In the genomic region with DNA sequence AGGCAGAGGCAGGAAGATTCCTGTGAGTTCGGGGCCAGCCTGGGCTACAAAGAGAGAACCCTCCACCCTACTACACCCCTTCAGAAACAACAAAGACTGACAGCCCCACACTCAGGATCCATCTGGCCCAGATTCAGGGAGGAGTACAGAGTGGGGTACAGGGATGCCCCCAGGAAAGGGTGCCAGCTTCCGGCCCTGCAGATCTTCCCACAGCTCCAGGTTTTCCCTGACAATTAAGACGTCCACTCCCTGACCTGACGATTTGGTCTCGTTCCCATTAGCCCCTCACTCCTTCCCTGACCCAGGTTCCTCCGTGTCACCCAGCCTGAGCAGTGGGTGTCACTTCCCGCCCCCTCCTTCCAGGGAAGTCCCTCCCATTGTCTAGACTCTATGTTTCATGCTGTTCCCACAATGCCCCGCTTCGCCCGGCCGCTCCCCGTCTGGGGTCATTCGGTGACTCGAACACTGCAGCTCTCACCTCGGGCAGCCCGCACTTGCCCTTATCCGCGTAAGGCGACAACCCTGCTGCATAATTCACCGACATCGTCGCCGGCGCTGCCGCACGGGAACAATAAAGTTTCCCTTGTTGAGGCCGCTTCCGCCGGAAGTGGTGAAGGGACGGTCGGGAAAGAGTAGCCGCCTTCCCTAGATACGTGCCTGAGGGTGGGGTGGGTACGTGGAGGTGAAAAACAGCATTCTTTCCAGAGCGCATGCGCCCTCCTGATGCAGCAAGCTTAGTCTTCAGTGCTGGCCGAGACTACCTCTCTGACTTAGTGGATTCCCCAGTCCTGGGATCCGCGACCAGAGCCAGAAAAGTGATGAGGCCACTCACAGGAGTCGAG, we compare ENCODE assay signal across 8 mouse cellular contexts. TPM values are rescaled to one million over a fixed set of nuclear protein-coding genes. Genes with fewer than 3 reads are reported as not detected.
DNase-seq lines count a peak whose midpoint lies in the region; ATAC-seq and TF ChIP-seq lines count a peak whose summit lies in the region.

A gene (minus strand): TSS at position 804 of the 842 bp plus-strand sequence.

- ATAC-seq in CD4-positive, CD25-positive, alpha-beta regulatory T cell, adult 4 months, result peak; percentile 95
- ATAC-seq in heart, embryonic 15.5 days (replicated peaks; ENCODE audit: insufficient number of reproducible peaks, insufficient read depth, low FRiP score, low read depth), result peak; percentile 91
- ATAC-seq in liver, embryonic 14.5 days (ENCODE audit: insufficient read depth), result peak; percentile 92
- peak; percentile 88 for ATAC-seq in neural tube, embryonic 11.5 days (ENCODE audit: insufficient read depth, low FRiP score, low TSS enrichment)
- peak; percentile 93 for ATAC-seq in stomach, postnatal 0 days (ENCODE audit: low FRiP score, low TSS enrichment)

- peak within 1 kb of the TSS; percentile 89 for H3K4me2 ChIP-seq in heart, embryonic 15.5 days
- peak within 1 kb of the TSS; percentile 93 for H3K4me2 ChIP-seq in liver, embryonic 14.5 days (ENCODE audit: low read depth)
- H3K4me2 ChIP-seq in neural tube, embryonic 11.5 days (ENCODE audit: low read depth), result peak within 1 kb of the TSS; percentile 78
- H3K4me2 ChIP-seq in stomach, postnatal 0 days (replicated peaks; ENCODE audit: low read depth), result peak within 1 kb of the TSS; percentile 81

- H3K27ac ChIP-seq in forebrain, embryonic 10.5 days, result peak within 1 kb of the TSS; percentile 91
- peak within 1 kb of the TSS; percentile 83 for H3K27ac ChIP-seq in heart, embryonic 15.5 days
- peak within 1 kb of the TSS; percentile 88 for H3K27ac ChIP-seq in liver, embryonic 14.5 days
- peak within 1 kb of the TSS; percentile 39 for H3K27ac ChIP-seq in neural tube, embryonic 11.5 days (ENCODE audit: low read depth, low read length)
- H3K27ac ChIP-seq in stomach, postnatal 0 days (replicated peaks), result peak within 1 kb of the TSS; percentile 86

- H3K4me1 ChIP-seq in forebrain, embryonic 10.5 days, result peaks cover 28% of the 10 kb centered on the region
- peaks cover 15% of the 10 kb centered on the region for H3K4me1 ChIP-seq in heart, embryonic 15.5 days (replicated peaks)
- peaks cover 10 to 18% of the 10 kb centered on the region in 2 experiments for H3K4me1 ChIP-seq in liver, embryonic 14.5 days (replicated peaks; ENCODE audit: control insufficient read depth in 2 of 2, insufficient read depth in 2 of 2, low read length in 1 of 2)
- 0 out of 2 replicates have a peak, but pooled peaks cover 4% of the 10 kb centered on the region for H3K4me1 ChIP-seq in neural tube, embryonic 11.5 days (ENCODE audit: control insufficient read depth, insufficient read depth, low read length)
- H3K4me1 ChIP-seq in stomach, postnatal 0 days (replicated peaks; ENCODE audit: control insufficient read depth, insufficient read depth), result peaks cover 6% of the 10 kb centered on the region

- 0 out of 2 replicates have a peak, but pooled peaks cover 6% of the 10 kb centered on the region for H3K27me3 ChIP-seq in forebrain, embryonic 10.5 days (ENCODE audit: poor library complexity, severe bottlenecking)
- H3K27me3 ChIP-seq in heart, embryonic 15.5 days, result no peaks in the 10 kb centered on the region
- no peaks in the 10 kb centered on the region for H3K27me3 ChIP-seq in liver, embryonic 14.5 days (ENCODE audit: control insufficient read depth, insufficient read depth, low read length)
- no peaks in the 10 kb centered on the region for H3K27me3 ChIP-seq in neural tube, embryonic 11.5 days (ENCODE audit: control insufficient read depth, insufficient read depth, low read length)
- H3K27me3 ChIP-seq in stomach, postnatal 0 days (ENCODE audit: control insufficient read depth, insufficient read depth, low read length), result no peaks in the 10 kb centered on the region

- no peak for TF ChIP-seq CTCF in liver, embryonic 14.5 days (IDR thresholded peaks at IDR 0.05; ENCODE audit: low read depth)
- TF ChIP-seq CTCF in stomach, postnatal 0 days (IDR thresholded peaks at IDR 0.05; ENCODE audit: low read depth), result peak; percentile 2; the same call in 1 of the 2 replicates

- H3K9ac ChIP-seq in heart, embryonic 15.5 days, result peak within 1 kb of the TSS; percentile 81
- peak within 1 kb of the TSS; percentile 89 for H3K9ac ChIP-seq in liver, embryonic 14.5 days (replicated peaks)
- H3K9ac ChIP-seq in neural tube, embryonic 11.5 days (ENCODE audit: low read length), result peak within 1 kb of the TSS; percentile 60
- peak within 1 kb of the TSS; percentile 80 for H3K9ac ChIP-seq in stomach, postnatal 0 days (ENCODE audit: low read length)

- TF ChIP-seq EP300 in liver, embryonic 14.5 days (IDR thresholded peaks at IDR 0.05; ENCODE audit: low read depth), result peak; percentile 69; the same call in 1 of the 2 replicates
- TF ChIP-seq EP300 in stomach, postnatal 0 days (optimal IDR thresholded peaks at IDR 0.05), result no peak

- no peaks in the 10 kb centered on the region for H3K9me3 ChIP-seq in forebrain, embryonic 10.5 days
- H3K9me3 ChIP-seq in heart, embryonic 15.5 days (replicated peaks), result no peaks in the 10 kb centered on the region
- no peaks in the 10 kb centered on the region for H3K9me3 ChIP-seq in liver, embryonic 14.5 days (ENCODE audit: control insufficient read depth, low read length)
- no peaks in the 10 kb centered on the region for H3K9me3 ChIP-seq in neural tube, embryonic 11.5 days (ENCODE audit: control insufficient read depth, low read length)
- H3K9me3 ChIP-seq in stomach, postnatal 0 days (ENCODE audit: control insufficient read depth, low read length), result no peaks in the 10 kb centered on the region

- DNase-seq in c-Kit-negative CD71-positive TER-119-positive erythroid progenitor cells, embryonic 14.5 days (ENCODE audit: low read depth, low spot score), result peak; percentile 85
- DNase-seq in forebrain, embryonic 10.5 days (ENCODE audit: extremely low spot score, low spot score), result peak; percentile 92
- peak; percentile 96 to 98 for DNase-seq in kidney, postnatal 25 days
- peak; percentile 89 to 90 (median 89) for DNase-seq in liver, embryonic 14.5 days (ENCODE audit: low read depth in 3 of 3, low spot score in 3 of 3)
- peak; percentile 92 for DNase-seq in neural tube, embryonic 11.5 days (ENCODE audit: low spot score)
- peak; percentile 92 for DNase-seq in stomach, postnatal 0 days (ENCODE audit: low spot score)

- WGBS in forebrain, embryonic 10.5 days, result 6% methylated on average over 40 of the region's 40 CpGs
- WGBS in heart, embryonic 15.5 days, result 5% methylated on average over 40 of the region's 40 CpGs
- WGBS in liver, embryonic 14.5 days (ENCODE audit: insufficient replicate concordance), result 3% methylated on average over 40 of the region's 40 CpGs
- WGBS in neural tube, embryonic 11.5 days, result 4% methylated on average over 40 of the region's 40 CpGs
- WGBS in stomach, postnatal 0 days, result 4% methylated on average over 40 of the region's 40 CpGs

- H3K4me3 ChIP-seq in forebrain, embryonic 10.5 days, result peak within 1 kb of the TSS; percentile 67
- H3K4me3 ChIP-seq in heart, embryonic 15.5 days, result peak within 1 kb of the TSS; percentile 87
- peak within 1 kb of the TSS; percentile 70 to 90 for H3K4me3 ChIP-seq in liver, embryonic 14.5 days (ENCODE audit: insufficient read depth in 1 of 2, low read depth in 2 of 2, low read length in 2 of 2)
- peak within 1 kb of the TSS; percentile 47 for H3K4me3 ChIP-seq in neural tube, embryonic 11.5 days (ENCODE audit: low read depth, low read length)
- H3K4me3 ChIP-seq in stomach, postnatal 0 days (ENCODE audit: low read depth, low read length), result peak within 1 kb of the TSS; percentile 76

- peaks cover 40% of the 10 kb centered on the region for H3K36me3 ChIP-seq in forebrain, embryonic 10.5 days (replicated peaks)
- H3K36me3 ChIP-seq in heart, embryonic 15.5 days, result peaks cover 23% of the 10 kb centered on the region
- H3K36me3 ChIP-seq in liver, embryonic 14.5 days (replicated peaks; ENCODE audit: control insufficient read depth, insufficient read depth, low read depth), result no peaks in the 10 kb centered on the region
- H3K36me3 ChIP-seq in neural tube, embryonic 11.5 days (ENCODE audit: control insufficient read depth, insufficient read depth, low read length), result peaks cover 2% of the 10 kb centered on the region; the same call in 1 of the 2 replicates
- H3K36me3 ChIP-seq in stomach, postnatal 0 days (ENCODE audit: control insufficient read depth, insufficient read depth, low read length), result peaks cover 5% of the 10 kb centered on the region

RNA-seq across cellular contexts. Expression of the gene that starts here (rescaled TPM):
- 10 to 100 TPM; 24.1 to 26.8 TPM for polyA plus RNA-seq in CD4-positive, CD25-positive, alpha-beta regulatory T cell, adult 4 months (2017; shearing (Covaris generic))
- 52.5 and 55.1 TPM in 2 replicates for polyA plus RNA-seq in forebrain, embryonic 10.5 days (2016; fragmentation: Nextera tagmentation; extraction: Ambion mirVana)
- 20.8 and 26.7 TPM in 2 replicates for polyA plus RNA-seq in heart, embryonic 15.5 days (2015; fragmentation: Nextera tagmentation; extraction: Ambion mirVana)
- 8.1 and 9.0 TPM in 2 replicates for polyA plus RNA-seq in liver, embryonic 14.5 days (2012; rRNA removed)
- 5.3 and 5.9 TPM in 2 replicates for polyA plus RNA-seq in liver, embryonic 14.5 days (2014; fragmentation: Nextera tagmentation; extraction: Ambion mirVana)
- 45.7 and 46.6 TPM in 2 replicates for polyA plus RNA-seq in neural tube, embryonic 11.5 days (2014; fragmentation: Nextera tagmentation; extraction: Ambion mirVana)
- polyA plus RNA-seq in stomach, postnatal 0 days (2015; fragmentation: Nextera tagmentation; extraction: Ambion mirVana), result 15.1 and 15.6 TPM in 2 replicates

Comparison
In these comparisons a context has a peak if more than half of its experiments do, and no peak if none do; other contexts are left out.
1. Peak in every context shown above with its lines: DNase-seq, ATAC-seq, H3K4me3 ChIP-seq and H3K27ac ChIP-seq.
2. H3K27ac ChIP-seq: peak in every context shown above with its lines; median percentile 91 in forebrain, embryonic 10.5 days; 88 in liver, embryonic 14.5 days; 86 in stomach, postnatal 0 days; 83 in heart, embryonic 15.5 days; 39 in neural tube, embryonic 11.5 days.